Comparison of ENCODE assay signal across 16 mouse cellular contexts in the genomic region with DNA sequence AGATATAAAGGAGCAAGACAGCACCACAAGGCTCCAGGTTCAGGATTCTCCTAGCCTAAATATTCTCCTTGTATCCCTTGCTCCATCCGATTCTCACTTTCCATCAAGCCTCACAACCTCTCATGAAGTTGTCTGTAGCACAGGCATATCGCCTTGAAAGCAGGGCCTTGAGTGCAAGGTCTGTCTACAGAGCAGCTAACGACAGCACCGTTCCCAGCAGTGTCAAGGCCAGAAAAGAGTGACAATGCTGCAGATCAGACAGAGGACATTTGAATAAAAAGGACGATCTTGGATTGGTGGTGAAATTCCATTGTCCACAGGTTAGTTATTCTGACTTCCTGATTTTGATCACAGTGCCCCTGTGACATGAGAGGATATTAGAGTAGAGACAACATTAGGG.
"Had no signal": no experiment of that assay in that cellular context is flagged by ENCODE, and none has a peak within 500 bp of the region (broad histone marks: within the 10 kb centered on the region; RNA-seq: fewer than 3 reads in every experiment).

No protein-coding gene starts in this region.

- H3K27me3 ChIP-seq: midbrain, embryonic 12.5 days; neural tube, embryonic 12.5 days; stomach, embryonic 15.5 days had no signal

- H3K36me3 ChIP-seq: midbrain, embryonic 12.5 days; neural tube, embryonic 12.5 days; stomach, embryonic 15.5 days had no signal

- H3K9ac ChIP-seq: liver, postnatal 0 days; lung, embryonic 14.5 days; midbrain, embryonic 12.5 days; neural tube, embryonic 12.5 days; stomach, embryonic 15.5 days had no signal

- ATAC-seq: liver, postnatal 0 days; midbrain, embryonic 16.5 days had no signal

- H3K4me2 ChIP-seq: lung, embryonic 14.5 days; midbrain, embryonic 12.5 days; neural tube, embryonic 12.5 days; stomach, embryonic 15.5 days had no signal

- H3K9me3 ChIP-seq: midbrain, embryonic 10.5 days; midbrain, embryonic 12.5 days; neural tube, embryonic 12.5 days; stomach, embryonic 15.5 days had no signal

- H3K4me3 ChIP-seq: midbrain, embryonic 10.5 days; midbrain, embryonic 12.5 days; neural tube, embryonic 12.5 days; stomach, embryonic 15.5 days had no signal

- DNase-seq: liver, postnatal 0 days; lung, embryonic 14.5 days; lung, postnatal 10 days; lung, postnatal 4 days; midbrain, embryonic 14.5 days; right cerebral cortex, postnatal 25 days; right cerebral cortex, postnatal 4 days; thymus, adult 2 months; thymus, postnatal 25 days; thymus, postnatal 4 days had no signal

- H3K4me1 ChIP-seq: stomach, embryonic 15.5 days had no signal

- H3K27ac ChIP-seq: midbrain, embryonic 10.5 days; midbrain, embryonic 12.5 days; neural tube, embryonic 12.5 days; stomach, embryonic 15.5 days; stomach, postnatal 0 days had no signal
